8 mouse cellular contexts compared by ENCODE assay signal in the genomic region with DNA sequence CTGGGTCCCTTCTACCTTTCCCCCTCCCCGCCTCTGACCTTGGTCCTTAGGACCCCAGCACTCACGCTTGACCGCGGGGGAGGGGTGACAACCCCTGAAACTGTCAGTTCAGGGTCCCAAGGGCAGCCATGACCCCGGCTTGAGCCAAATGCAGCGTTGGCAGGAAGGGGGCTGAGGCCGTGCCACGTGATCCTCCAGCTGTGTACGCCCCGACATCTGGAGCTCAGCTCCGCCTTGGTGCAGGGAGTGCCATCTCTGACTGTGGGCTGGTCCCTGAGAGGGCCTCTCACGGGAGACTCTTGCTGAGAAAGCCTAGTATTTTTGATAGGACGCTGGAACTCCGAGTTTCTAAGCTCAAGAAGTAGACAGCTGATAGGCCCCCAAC. TPM values are rescaled to one million over a fixed set of nuclear protein-coding genes. Genes with fewer than 3 reads are reported as not detected.
DNase-seq lines count a peak whose midpoint lies in the region; ATAC-seq and TF ChIP-seq lines count a peak whose summit lies in the region.

A gene (minus strand): TSS at position 188 of the 385 bp plus-strand sequence.

- ATAC-seq in embryonic facial prominence, embryonic 11.5 days (replicated peaks; ENCODE audit: insufficient number of reproducible peaks, low FRiP score, low TSS enrichment, low read depth), result peak; percentile 31
- peak; percentile 86 for ATAC-seq in lung, embryonic 15.5 days (ENCODE audit: borderline replicate concordance, extremely low read depth, low FRiP score, low TSS enrichment)

- peaks cover 7% of the 10 kb centered on the region for H3K4me1 ChIP-seq in embryonic facial prominence, embryonic 11.5 days (ENCODE audit: control insufficient read depth, insufficient read depth, low read length)
- H3K4me1 ChIP-seq in lung, embryonic 15.5 days, result peaks cover 43% of the 10 kb centered on the region
- peaks cover 30% of the 10 kb centered on the region for H3K4me1 ChIP-seq in olfactory bulb, adult 2 months (ENCODE audit: control insufficient read depth, insufficient read depth, low read length)

- peaks cover 24% of the 10 kb centered on the region for H3K27me3 ChIP-seq in embryonic facial prominence, embryonic 11.5 days (ENCODE audit: control insufficient read depth, insufficient read depth, low read length)
- H3K27me3 ChIP-seq in lung, embryonic 15.5 days, result peaks cover 36% of the 10 kb centered on the region

- peak within 1 kb of the TSS; percentile 63 for H3K4me3 ChIP-seq in embryonic facial prominence, embryonic 11.5 days (ENCODE audit: low read depth, low read length)
- peak within 1 kb of the TSS; percentile 54 for H3K4me3 ChIP-seq in lung, embryonic 15.5 days
- peak within 1 kb of the TSS; percentile 59 for H3K4me3 ChIP-seq in olfactory bulb, adult 2 months (ENCODE audit: insufficient read depth, low read depth, low read length)

- 0% methylated on average over 14 of the region's 14 CpGs for WGBS in embryonic facial prominence, embryonic 11.5 days
- 1% methylated on average over 14 of the region's 14 CpGs for WGBS in lung, embryonic 15.5 days
- WGBS in olfactory bulb, adult 2 months, result 2% methylated on average over 14 of the region's 14 CpGs

- no peak within 1 kb of the TSS for H3K27ac ChIP-seq in embryonic facial prominence, embryonic 11.5 days (replicated peaks; ENCODE audit: low read depth, low read length)
- H3K27ac ChIP-seq in lung, embryonic 15.5 days, result peak within 1 kb of the TSS; percentile 84
- H3K27ac ChIP-seq in olfactory bulb, adult 2 months (ENCODE audit: insufficient read depth, low read depth, low read length), result no peak within 1 kb of the TSS

- peaks cover 2% of the 10 kb centered on the region; the same call in 1 of the 2 replicates for H3K36me3 ChIP-seq in embryonic facial prominence, embryonic 11.5 days (replicated peaks; ENCODE audit: control insufficient read depth, insufficient read depth, low read depth, low read length)
- H3K36me3 ChIP-seq in lung, embryonic 15.5 days, result peaks cover 33% of the 10 kb centered on the region

- no peak for TF ChIP-seq POLR2A in olfactory bulb, adult 2 months (IDR thresholded peaks at IDR 0.05; ENCODE audit: insufficient read depth, low read depth, low read length)

- DNase-seq in retina, postnatal 1 day, result peak; percentile 34
- DNase-seq in retina, embryonic 14.5 days (ENCODE audit: low spot score), result no peak
- peak; percentile 67 for DNase-seq in embryonic facial prominence, embryonic 11.5 days (ENCODE audit: low spot score)
- peak; percentile 85 to 88 for DNase-seq in heart, adult 9 months (ENCODE audit: low spot score in 2 of 2)
- DNase-seq in kidney, adult 18-20 months, result peak; percentile 39
- DNase-seq in yolk sac, embryonic 10.5 days (ENCODE audit: low spot score), result peak; percentile 74

- peak within 1 kb of the TSS; percentile 99 for H3K4me2 ChIP-seq in embryonic facial prominence, embryonic 11.5 days (ENCODE audit: low read depth, low read length)
- peak within 1 kb of the TSS; percentile 97 for H3K4me2 ChIP-seq in lung, embryonic 15.5 days

- peak within 1 kb of the TSS; percentile 71 for H3K9ac ChIP-seq in embryonic facial prominence, embryonic 11.5 days (replicated peaks; ENCODE audit: low read length)
- H3K9ac ChIP-seq in lung, embryonic 15.5 days, result peak within 1 kb of the TSS; percentile 54

- no peaks in the 10 kb centered on the region for H3K9me3 ChIP-seq in embryonic facial prominence, embryonic 11.5 days (replicated peaks; ENCODE audit: control insufficient read depth, low read length)
- no peaks in the 10 kb centered on the region for H3K9me3 ChIP-seq in lung, embryonic 15.5 days

- no peak for TF ChIP-seq CTCF in olfactory bulb, adult 2 months (IDR thresholded peaks at IDR 0.05; ENCODE audit: insufficient read depth, low read depth, low read length)

RNA-seq across cellular contexts. Expression of the gene that starts here (rescaled TPM):
- polyA plus RNA-seq in embryonic facial prominence, embryonic 11.5 days (2014; fragmentation: Nextera tagmentation; extraction: Ambion mirVana), result 2.3 and 3.3 TPM in 2 replicates
- polyA plus RNA-seq in lung, embryonic 15.5 days (2015; fragmentation: Nextera tagmentation; extraction: Ambion mirVana), result 23.4 and 26.0 TPM in 2 replicates
- not detected in 2 replicates for polyA plus RNA-seq in olfactory bulb, adult 2 months (2012; ENCODE audit: insufficient read depth, insufficient read length, low replicate concordance, missing spikeins)
